Mouse (Mus musculus) WW6 (cell line): Measurements from ENCODE around the gene Cadps2.

Experiments used
- DNase-seq: peaks from one replicate; pipeline ENCODE4 v3.0.0-alpha.2; 2013; ENCODE audit warnings: low read depth, low spot score

The Cadps2 gene

GRCm38 (mm10) chr6:23361842-23362451 is 477.3 kb downstream of the Cadps2 start:
- DNase-seq, result no peak

- DNase-seq, result no peak
Measured at GRCm38 (mm10) chr6:23360596-23360995, 478.6 kb downstream of the Cadps2 start.

- DNase-seq, result no peak
Measured at GRCm38 (mm10) chr6:23356141-23356540, 483.1 kb downstream of the Cadps2 start.

- DNase-seq, result no peak
Measured at GRCm38 (mm10) chr6:23353480-23353879, 485.7 kb downstream of the Cadps2 start.

- no peak for DNase-seq
Measured at GRCm38 (mm10) chr6:23337411-23338063, 501.7 kb downstream of the Cadps2 start.

DNA sequence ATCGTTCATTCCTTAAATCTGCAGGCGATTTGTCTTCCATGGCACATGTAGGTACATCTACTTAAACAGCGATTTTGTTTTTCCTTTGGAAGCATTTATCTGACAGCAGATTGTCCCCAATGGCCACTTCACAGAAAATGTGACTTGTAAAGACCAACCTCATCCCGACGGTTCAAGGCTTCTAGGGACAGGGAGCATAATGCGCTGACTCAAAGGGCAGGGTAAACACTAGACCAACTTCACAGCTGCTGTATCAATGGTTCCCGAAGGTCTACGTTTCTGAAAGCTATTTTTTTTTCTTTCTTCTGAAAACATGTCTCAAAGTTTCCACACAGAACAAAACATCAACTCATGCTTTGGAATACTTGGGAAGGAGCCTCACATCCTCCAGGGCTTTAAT is 524.3 kb downstream of the Cadps2 start:
- no peak for DNase-seq

GRCm38 (mm10) chr6:23314291-23314690 is 524.9 kb downstream of the Cadps2 start:
- no peak for DNase-seq

DNA sequence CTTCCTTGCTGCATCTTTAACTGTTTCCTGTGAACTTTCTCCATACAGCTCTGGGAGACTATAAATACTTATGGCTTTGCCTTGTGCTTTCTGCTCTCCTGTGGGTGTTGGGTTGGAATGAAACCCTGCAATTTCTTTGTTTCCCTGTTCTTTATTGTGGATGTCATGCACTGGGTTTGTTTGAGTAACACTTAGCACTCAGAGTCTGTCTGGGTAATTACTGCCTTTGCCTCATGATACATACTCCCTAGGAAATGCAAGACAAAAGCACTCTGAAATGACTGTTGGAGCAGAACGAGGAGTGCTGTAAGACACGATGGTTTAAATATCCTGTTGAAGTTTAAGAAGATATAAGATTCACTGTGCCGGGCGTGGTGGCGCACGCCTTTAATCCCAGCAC is 533.2 kb downstream of the Cadps2 start:
- no peak for DNase-seq

DNA sequence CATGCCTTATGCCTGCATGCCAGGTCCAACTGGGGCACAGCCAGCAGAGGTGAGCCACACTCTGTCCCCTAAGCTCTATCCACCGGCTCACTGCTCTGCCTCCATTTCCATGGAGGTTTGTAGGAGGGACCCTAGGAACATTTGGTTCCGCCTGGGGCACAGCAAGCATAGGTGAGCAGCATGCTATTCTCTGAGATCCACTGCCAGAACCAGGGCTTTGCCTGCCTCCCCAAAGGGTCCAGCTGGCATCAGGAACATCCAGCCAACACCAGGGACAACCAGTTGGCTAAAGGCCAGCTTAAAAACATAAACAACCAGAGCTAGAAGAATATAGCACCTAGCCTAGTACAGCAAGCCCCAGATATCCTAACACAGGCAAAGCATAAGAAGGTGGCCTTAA is 540.6 kb downstream of the Cadps2 start:
- no peak for DNase-seq

DNA sequence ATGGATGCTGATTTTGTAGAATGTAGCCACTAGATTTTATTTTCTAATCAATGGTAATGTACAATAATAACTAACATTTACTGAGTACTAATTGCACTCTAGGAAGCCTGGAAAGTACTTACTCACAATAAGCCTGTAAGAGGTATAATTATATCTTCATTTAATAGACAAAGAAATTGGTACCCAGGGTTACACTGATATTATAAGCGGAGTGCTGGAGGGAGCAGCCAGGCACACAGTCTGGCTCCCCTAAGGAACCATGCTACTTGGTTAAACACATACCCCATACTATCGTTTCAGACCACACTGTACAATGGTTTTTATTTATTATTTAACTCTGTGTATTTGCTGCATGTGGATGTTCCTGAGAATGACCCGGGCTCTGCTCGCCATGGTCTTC is 544.5 kb downstream of the Cadps2 start:
- DNase-seq, result no peak

GRCm38 (mm10) chr6:23288752-23289151 is 550.5 kb downstream of the Cadps2 start:
- no peak for DNase-seq

GRCm38 (mm10) chr6:23281514-23281820 is 557.8 kb downstream of the Cadps2 start:
- no peak for DNase-seq

DNA sequence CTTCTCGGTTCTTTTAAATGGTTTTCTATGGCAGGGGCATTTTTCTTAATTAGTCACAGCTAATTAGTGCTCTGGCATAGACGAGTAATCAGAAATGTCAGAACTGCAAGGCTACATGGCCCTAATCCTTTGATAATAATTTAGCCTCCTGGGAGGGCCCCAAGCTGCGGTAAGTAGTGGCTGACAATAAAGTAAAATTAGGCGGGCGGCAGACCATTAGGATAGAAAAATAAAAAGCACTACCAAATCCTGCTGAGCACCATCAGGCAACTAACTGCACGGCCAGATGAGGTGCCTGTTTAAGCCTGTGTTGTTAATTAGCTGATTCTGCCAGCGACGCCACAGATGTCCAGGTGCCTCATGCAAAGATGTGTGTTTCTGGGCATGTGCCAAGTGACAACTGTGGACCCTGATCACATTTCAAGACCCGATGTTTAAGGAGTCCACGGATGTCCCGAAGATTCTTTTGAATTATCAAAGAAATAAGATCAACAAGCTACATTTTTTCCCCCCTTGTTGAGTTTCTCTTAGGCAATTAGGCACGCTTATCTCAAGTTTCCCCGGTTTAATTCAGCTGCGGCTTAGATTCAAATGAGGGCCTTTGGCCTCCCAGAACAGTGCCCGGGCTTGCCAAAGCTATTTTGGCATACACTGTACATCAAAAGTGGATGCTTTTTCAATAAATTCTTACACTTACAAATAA is 558.3 kb downstream of the Cadps2 start:
- DNase-seq, result no peak

GRCm38 (mm10) chr6:23273483-23273882 is 565.7 kb downstream of the Cadps2 start:
- DNase-seq, result no peak

GRCm38 (mm10) chr6:23272979-23273378 is 566.2 kb downstream of the Cadps2 start:
- no peak for DNase-seq

- DNase-seq, result no peak
Measured at GRCm38 (mm10) chr6:23272542-23272941, 566.7 kb downstream of the Cadps2 start.

- no peak for DNase-seq
Measured at GRCm38 (mm10) chr6:23260738-23261050, 578.5 kb downstream of the Cadps2 start.

GRCm38 (mm10) chr6:23260016-23260737 is 579.0 kb downstream of the Cadps2 start:
- DNase-seq, result no peak

- DNase-seq, result no peak
Measured at GRCm38 (mm10) chr6:23257981-23258380, 581.2 kb downstream of the Cadps2 start.

- no peak for DNase-seq
Measured at GRCm38 (mm10) chr6:23255161-23255560, 584.1 kb downstream of the Cadps2 start.

- no peak for DNase-seq
Measured at GRCm38 (mm10) chr6:23254644-23255043, 584.6 kb downstream of the Cadps2 start.
